Mouse (Mus musculus) stomach, postnatal 0 days (tissue): ENCODE measurements around the gene Nubp1. TPM values are rescaled to one million over a fixed set of nuclear protein-coding genes. Genes with fewer than 3 reads are reported as not detected.

Experiments
- ATAC-seq: fragments of 200-750 bp; cut with Nextera tagmentation; 2 replicates; pipeline ENCODE4 v1.8.0; 2017; ENCODE audit not compliant: low FRiP score, low TSS enrichment
- DNase-seq: peaks from one replicate; pipeline ENCODE4 v3.0.0-alpha.2; 2016; ENCODE audit warnings: low spot score
- H3K27ac ChIP-seq: fragments of 300-500 bp; sonication (generic); replicated peaks from 2 replicates; pipeline ENCODE4 v1.5.1; 2014; ENCODE audit warnings: mild to moderate bottlenecking, control low read depth
- H3K27me3 ChIP-seq: fragments of 300-500 bp; sonication (generic); 2 replicates; pipeline ENCODE4 v1.6.1; 2014; ENCODE audit warnings: low read length; ENCODE audit not compliant: control insufficient read depth, insufficient read depth
- H3K36me3 ChIP-seq: fragments of 300-500 bp; sonication (generic); 2 replicates; pipeline ENCODE4 v1.6.1; 2014; ENCODE audit warnings: low read length, mixed read lengths; ENCODE audit not compliant: control insufficient read depth, insufficient read depth
- H3K4me1 ChIP-seq: fragments of 300-500 bp; sonication (generic); replicated peaks from 2 replicates; pipeline ENCODE4 v1.6.1; 2014; ENCODE audit warnings: antibody characterized with exemption; ENCODE audit not compliant: control insufficient read depth, insufficient read depth
- H3K4me2 ChIP-seq: fragments of 300-500 bp; sonication (generic); replicated peaks from 2 replicates; pipeline ENCODE4 v1.6.1; 2014; ENCODE audit warnings: low read depth, mild to moderate bottlenecking, control low read depth, moderate library complexity
- H3K4me3 ChIP-seq: fragments of 300-500 bp; sonication (generic); 2 replicates; pipeline ENCODE4 v1.5.1; 2014; ENCODE audit warnings: low read depth, low read length, control low read depth
- H3K9ac ChIP-seq: fragments of 300-500 bp; sonication (generic); 2 replicates; pipeline ENCODE4 v1.6.1; 2014; ENCODE audit warnings: mild to moderate bottlenecking, low read length, control low read depth, mixed read lengths
- H3K9me3 ChIP-seq: fragments of 300-500 bp; sonication (generic); 2 replicates; pipeline ENCODE4 v1.6.1; 2016; ENCODE audit warnings: low read length; ENCODE audit not compliant: control insufficient read depth
- CTCF ChIP-seq: IDR thresholded peaks from 2 replicates; pipeline ENCODE4 v1.5.1; 2016; ENCODE audit warnings: antibody characterized with exemption, low read depth, mild to moderate bottlenecking, moderate library complexity
- EP300 ChIP-seq: optimal IDR thresholded peaks from 2 replicates; pipeline ENCODE3; 2016; ENCODE audit warnings: antibody characterized with exemption
- WGBS: fragments of 180-500 bp; shearing (Covaris S2); extraction: QIAGEN DNeasy Blood & Tissue Kit; methylation state at CpG from one replicate; pipeline ENCODE4 v1.1.7; 2014; 5-methylcytosine and 5-hydroxymethylcytosine counted together
- polyA plus RNA-seq: library from polyadenylated mRNA; unstranded; fragments of >200 nt; fragmentation: Nextera tagmentation; extraction: Ambion mirVana; gene quantifications from 2 replicates; pipeline ENCODE4 v1.2.1, GENCODE M21; 2015

The Nubp1 gene
- polyA plus RNA-seq, 1 experiment from 2014 or later: 31.0 TPM

DNA sequence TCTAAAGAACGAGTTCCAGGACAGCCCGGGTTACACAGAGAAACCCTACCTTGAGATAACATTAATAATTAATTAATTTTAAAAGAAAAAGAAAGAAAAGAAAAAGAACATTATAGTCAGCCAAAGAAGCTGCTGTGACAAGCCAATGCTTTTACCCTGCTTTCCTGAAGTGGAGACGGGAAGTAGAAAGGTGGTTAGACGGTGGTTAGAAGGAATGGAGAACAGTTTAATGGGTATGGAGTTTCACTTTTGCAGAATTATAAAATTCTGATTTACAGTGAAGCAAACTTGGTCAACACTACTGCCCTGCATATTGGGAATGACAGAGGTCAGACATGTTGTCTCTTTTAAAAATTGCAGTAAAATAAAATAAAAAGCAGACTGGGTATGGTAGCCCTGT is 30.0 kb downstream of the Nubp1 start:
- Histone ChIP-seq H3K27ac (no peak overlapping the region), H3K4me2 (no peak overlapping the region), H3K36me3 (no peaks in the 10 kb centered on the region), H3K9ac (no peak overlapping the region), H3K4me1 (no peaks in the 10 kb centered on the region), H3K4me3 (no peak overlapping the region), H3K9me3 (no peaks in the 10 kb centered on the region), H3K27me3 (no peaks in the 10 kb centered on the region)
- DNase-seq (no peak), ATAC-seq (no peak)
- TF ChIP-seq CTCF: no peak
- TF ChIP-seq EP300: no peak
- 78% methylated on average over 4 of the region's 4 CpGs for WGBS

- H3K9me3 ChIP-seq: no peaks in the 10 kb centered on the region
- H3K27me3 ChIP-seq: no peaks in the 10 kb centered on the region
- TF ChIP-seq EP300 (no peak), CTCF (no peak)
- DNase-seq (no peak), ATAC-seq (no peak)
- no peaks in the 10 kb centered on the region for H3K4me1 ChIP-seq
- no peak overlapping the region for H3K4me2 ChIP-seq
- no peaks in the 10 kb centered on the region for H3K36me3 ChIP-seq
- no peak overlapping the region for H3K4me3 ChIP-seq
- H3K9ac ChIP-seq: no peak overlapping the region
- no peak overlapping the region for H3K27ac ChIP-seq
Observed at GRCm38 (mm10) chr16:10443723-10444122, 32.0 kb downstream of the Nubp1 start.

DNA sequence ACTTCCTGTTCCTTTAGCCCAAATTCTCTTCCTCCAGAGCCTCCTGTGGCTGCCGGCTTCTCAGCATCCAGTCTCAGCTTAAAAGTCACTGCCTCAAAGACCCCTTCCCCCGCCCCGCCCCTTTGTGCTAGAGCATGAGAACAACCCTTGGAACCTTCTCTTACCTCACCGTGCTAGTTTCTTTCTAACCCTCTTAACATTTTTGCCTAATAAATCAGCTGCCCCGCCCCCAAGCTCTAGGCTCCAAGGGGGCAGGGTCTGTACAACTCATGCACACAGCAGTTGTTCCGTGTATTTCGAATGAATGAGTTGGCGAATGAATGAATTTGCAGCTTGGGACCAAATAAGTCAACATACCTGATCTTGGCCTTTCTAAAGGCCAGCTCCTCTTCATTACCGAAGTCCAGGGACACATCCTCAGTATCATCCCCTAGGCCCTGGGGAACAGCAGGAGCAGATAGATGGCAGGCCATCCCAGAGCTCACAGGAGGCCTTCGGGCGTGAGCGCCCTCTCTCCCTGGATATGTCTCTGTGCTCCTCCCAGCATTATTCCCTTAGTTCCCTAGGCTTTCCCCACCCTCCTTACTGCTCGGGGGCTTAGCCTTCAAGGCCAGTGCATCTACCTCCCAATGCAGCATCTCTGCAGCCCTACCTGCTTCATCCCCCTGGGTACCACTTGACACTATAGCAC is 35.0 kb downstream of the Nubp1 start:
- H3K27me3 ChIP-seq: no peaks in the 10 kb centered on the region
- ATAC-seq (no peak; the same call in 1 of the 2 replicates), DNase-seq (no peak)
- peak overlapping the region; percentile 53 for H3K4me2 ChIP-seq
- no peak overlapping the region; the same call in 1 of the 2 replicates for H3K27ac ChIP-seq
- H3K36me3 ChIP-seq: no peaks in the 10 kb centered on the region
- no peaks in the 10 kb centered on the region for H3K9me3 ChIP-seq
- H3K4me3 ChIP-seq: peak overlapping the region; percentile 38
- peak overlapping the region; percentile 35; the same call in 1 of the 2 replicates for H3K9ac ChIP-seq
- 28% methylated on average over 13 of the region's 13 CpGs for WGBS
- H3K4me1 ChIP-seq: no peaks in the 10 kb centered on the region
- TF ChIP-seq CTCF (no peak), EP300 (no peak)

DNA sequence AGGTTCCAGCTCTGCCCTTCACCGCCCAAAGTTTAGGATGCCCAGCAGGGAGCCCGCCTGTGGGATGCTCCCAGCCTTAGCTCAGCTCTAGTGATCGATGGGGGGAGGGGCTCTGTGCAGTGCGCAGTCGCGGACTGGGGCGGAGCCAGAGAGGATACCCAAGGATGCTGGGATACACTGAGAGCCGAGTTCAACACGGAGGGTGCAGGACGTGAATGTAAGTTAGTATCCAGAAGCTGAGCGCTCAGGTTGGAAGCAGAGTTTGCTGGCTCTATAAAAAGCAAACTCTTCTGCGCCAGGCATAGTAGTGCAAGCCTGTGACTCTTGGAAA is 35.5 kb downstream of the Nubp1 start, which contains the start of gene Tvp23a:
Tvp23a (minus strand) TSS at position 99 of the 331 bp plus-strand sequence.
- WGBS: 3% methylated on average over 12 of the region's 12 CpGs
- no peak within 1 kb of the TSS; the same call in 1 of the 2 replicates for H3K27ac ChIP-seq
- H3K27me3 ChIP-seq: no peaks in the 10 kb centered on the region
- H3K4me3 ChIP-seq: peak within 1 kb of the TSS; percentile 38
- peak within 1 kb of the TSS; percentile 53 for H3K4me2 ChIP-seq
- H3K9ac ChIP-seq: peak within 1 kb of the TSS; percentile 35; the same call in 1 of the 2 replicates
- no peaks in the 10 kb centered on the region for H3K4me1 ChIP-seq
- H3K36me3 ChIP-seq: no peaks in the 10 kb centered on the region
- H3K9me3 ChIP-seq: no peaks in the 10 kb centered on the region
- ATAC-seq (peak; percentile 85; the same call in 1 of the 2 replicates), DNase-seq (peak; percentile 50)
- TF ChIP-seq CTCF: no peak
- no peak for TF ChIP-seq EP300

DNA sequence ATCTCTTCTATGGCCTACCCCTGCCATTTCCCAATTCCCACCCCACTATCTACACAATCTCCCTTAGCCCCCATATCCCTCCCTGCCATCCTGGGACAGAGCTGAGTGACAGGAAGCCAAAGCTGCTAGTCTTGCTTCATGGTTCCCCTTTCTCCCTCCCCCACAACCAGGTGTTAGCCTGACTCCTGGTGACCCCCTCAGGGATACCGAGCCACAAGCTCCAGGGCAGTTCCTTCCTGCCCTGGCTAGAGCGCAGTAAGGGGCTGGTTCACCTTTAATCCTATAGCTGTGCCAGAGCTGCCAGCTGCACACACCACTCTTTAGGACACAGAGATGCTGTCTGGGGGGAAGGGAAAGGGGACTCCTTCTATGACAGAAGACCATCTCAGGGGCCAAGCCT is 36.0 kb downstream of the Nubp1 start:
- 0 out of 2 replicates have a peak, but pooled peaks cover 2% of the 10 kb centered on the region for H3K4me1 ChIP-seq
- no peak for ATAC-seq
- no peaks in the 10 kb centered on the region for H3K9me3 ChIP-seq
- 47% methylated on average over 2 of the region's 2 CpGs for WGBS
- no peak overlapping the region for H3K27ac ChIP-seq
- TF ChIP-seq EP300 (no peak), CTCF (no peak)
- no peaks in the 10 kb centered on the region for H3K27me3 ChIP-seq
- DNase-seq: no peak
- H3K9ac ChIP-seq: no peak overlapping the region
- peak overlapping the region; percentile 53; the same call in 1 of the 2 replicates for H3K4me2 ChIP-seq
- no peaks in the 10 kb centered on the region for H3K36me3 ChIP-seq
- peak overlapping the region; percentile 38; the same call in 1 of the 2 replicates for H3K4me3 ChIP-seq

GRCm38 (mm10) chr16:10448931-10449330 is 37.2 kb downstream of the Nubp1 start:
- H3K9me3 ChIP-seq: no peaks in the 10 kb centered on the region
- no peak overlapping the region for H3K4me2 ChIP-seq
- no peak overlapping the region for H3K27ac ChIP-seq
- H3K4me3 ChIP-seq: no peak overlapping the region
- no peak overlapping the region for H3K9ac ChIP-seq
- ATAC-seq: no peak
- TF ChIP-seq EP300 (no peak), CTCF (no peak)
- H3K27me3 ChIP-seq: no peaks in the 10 kb centered on the region
- 0 out of 2 replicates have a peak, but pooled peaks cover 2% of the 10 kb centered on the region for H3K4me1 ChIP-seq
- 85% methylated on average over 9 of the region's 9 CpGs for WGBS
- H3K36me3 ChIP-seq: no peaks in the 10 kb centered on the region
- no peak for DNase-seq
